9 mouse cellular contexts compared by ENCODE assay signal in the genomic region with DNA sequence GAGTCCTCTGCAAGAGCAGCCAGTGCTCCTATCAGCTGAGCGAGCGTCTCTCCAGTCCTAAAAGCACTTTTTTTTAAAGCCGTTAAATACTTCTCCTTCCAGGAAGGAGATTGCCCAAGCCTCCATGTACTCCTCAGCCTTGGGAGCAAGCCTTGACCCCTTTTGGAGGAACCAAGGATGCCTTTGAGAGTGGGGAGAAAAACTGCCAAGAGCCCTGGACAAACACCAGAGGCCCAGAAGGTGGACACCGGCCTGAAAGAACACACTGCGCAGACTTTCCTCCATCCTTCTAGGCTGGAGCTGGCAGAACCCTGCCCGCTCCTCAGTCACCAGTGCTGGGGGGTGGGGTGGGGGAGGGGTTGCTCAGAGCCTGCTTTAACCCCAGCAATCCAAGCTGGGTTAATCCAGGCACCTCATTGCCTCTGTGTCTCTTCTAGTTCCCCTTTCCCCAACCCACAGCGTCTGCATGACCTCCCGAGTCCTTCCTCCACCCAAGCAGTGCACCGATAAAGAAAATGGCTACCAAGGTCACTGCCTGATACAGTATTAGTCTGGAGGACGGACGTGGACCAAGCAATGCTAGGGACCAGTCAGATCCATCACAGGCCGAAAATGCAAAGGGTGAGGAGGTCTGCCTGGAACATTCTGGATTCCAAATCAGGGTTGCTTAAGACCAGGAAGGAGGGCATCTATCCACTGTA. TPM values are rescaled to one million over a fixed set of nuclear protein-coding genes. Genes with fewer than 3 reads are reported as not detected.
DNase-seq lines count a peak whose midpoint lies in the region; ATAC-seq lines count a peak whose summit lies in the region.
"Had no signal": no experiment of that assay in that cellular context is flagged by ENCODE, and none has a peak within 500 bp of the region (broad histone marks: within the 10 kb centered on the region; RNA-seq: fewer than 3 reads in every experiment).

No protein-coding gene starts in this region.

- WGBS in heart, embryonic 16.5 days: 70% methylated on average over 12 of the region's 12 CpGs

- peaks cover 21% of the 10 kb centered on the region for H3K4me1 ChIP-seq in heart, embryonic 16.5 days (ENCODE audit: control insufficient read depth, insufficient read depth, low read length)

- 0 out of 2 replicates have a peak overlapping the region, but pooled peaks have one; percentile 20 for H3K9ac ChIP-seq in heart, embryonic 16.5 days (ENCODE audit: low read length)

- no peaks in the 10 kb centered on the region for H3K9me3 ChIP-seq in heart, embryonic 16.5 days (replicated peaks; ENCODE audit: control insufficient read depth, low read length)
- H3K9me3 ChIP-seq: forebrain, embryonic 10.5 days had no signal

- H3K4me3 ChIP-seq in heart, embryonic 16.5 days (ENCODE audit: low read length): no peak overlapping the region
- H3K4me3 ChIP-seq: forebrain, embryonic 10.5 days had no signal

- H3K4me2 ChIP-seq in heart, embryonic 16.5 days (ENCODE audit: low read depth, low read length): no peak overlapping the region

- ATAC-seq in heart, embryonic 16.5 days (replicated peaks; ENCODE audit: extremely low read depth, insufficient read depth, low FRiP score): no peak; the same call in 1 of the 2 replicates
- ATAC-seq in neutrophil, adult 5-6 weeks (ENCODE audit: extremely low read depth, insufficient number of reproducible peaks, low FRiP score, poor library complexity, severe bottlenecking): peak; percentile 49
- ATAC-seq in activated CD4-positive, CD25-positive, alpha-beta regulatory T cell, adult 4 months: no peak

- peak overlapping the region; percentile 64 for H3K27ac ChIP-seq in heart, embryonic 16.5 days (ENCODE audit: low read length)
- H3K27ac ChIP-seq: forebrain, embryonic 10.5 days had no signal

- peak; percentile 75 for DNase-seq in ovary, adult 18-20 months (ENCODE audit: low spot score)
- no peak for DNase-seq in ovary, postnatal 14 days (ENCODE audit: low spot score)
- peak; percentile 62 to 67 for DNase-seq in cerebellum, adult 18-20 months
- no peak for DNase-seq in spleen, postnatal 4 days (ENCODE audit: low spot score in 2 of 2)
- no peak for DNase-seq in embryo, embryonic 9.5 days (ENCODE audit: extremely low spot score)

- H3K36me3 ChIP-seq in heart, embryonic 16.5 days (ENCODE audit: control insufficient read depth, insufficient read depth): peaks cover 7% of the 10 kb centered on the region; the same call in 1 of the 2 replicates

- no peaks in the 10 kb centered on the region for H3K27me3 ChIP-seq in heart, embryonic 16.5 days (ENCODE audit: control insufficient read depth, insufficient read depth, low read length)

RNA-seq across cellular contexts. Expression of a gene that starts 8.6 kb away (rescaled TPM):
- polyA plus RNA-seq in heart, embryonic 16.5 days (2015; fragmentation: Nextera tagmentation; extraction: Ambion mirVana): 4.9 and 6.2 TPM in 2 replicates
- total RNA-seq in neutrophil, adult 5-6 weeks (2017): 15.6 and 16.6 TPM in 2 replicates
- 1 to 10 TPM; 3.3 to 3.4 TPM for polyA plus RNA-seq in activated CD4-positive, CD25-positive, alpha-beta regulatory T cell, adult 4 months (2017; shearing (Covaris generic))

RNA-seq across cellular contexts. Expression of a gene that starts 29.3 kb away (rescaled TPM):
- 0.21 TPM in 1 of 2 replicates, not detected in the other for polyA plus RNA-seq in heart, embryonic 16.5 days (2015; fragmentation: Nextera tagmentation; extraction: Ambion mirVana)
- total RNA-seq in neutrophil, adult 5-6 weeks (2017): 6.5 TPM in 1 of 2 replicates, not detected in the other
- polyA plus RNA-seq in activated CD4-positive, CD25-positive, alpha-beta regulatory T cell, adult 4 months (2017; shearing (Covaris generic)): not detected

RNA-seq across cellular contexts. Expression of a gene that starts 32.4 kb away (rescaled TPM):
- 1.3 TPM in 2 replicates for polyA plus RNA-seq in heart, embryonic 16.5 days (2015; fragmentation: Nextera tagmentation; extraction: Ambion mirVana)
- total RNA-seq in neutrophil, adult 5-6 weeks (2017): 0.23 and 0.25 TPM in 2 replicates
- not detected for polyA plus RNA-seq in activated CD4-positive, CD25-positive, alpha-beta regulatory T cell, adult 4 months (2017; shearing (Covaris generic))
- polyA plus RNA-seq: forebrain, embryonic 10.5 days had no signal

RNA-seq across cellular contexts. Expression of a gene that starts 37.6 kb away (rescaled TPM):
- polyA plus RNA-seq in heart, embryonic 16.5 days (2015; fragmentation: Nextera tagmentation; extraction: Ambion mirVana): 1.1 and 1.7 TPM in 2 replicates
- total RNA-seq in neutrophil, adult 5-6 weeks (2017): not detected in 2 replicates
- under 1 TPM in 1 of 2 experiments, not detected in 1; 0.19 TPM for polyA plus RNA-seq in activated CD4-positive, CD25-positive, alpha-beta regulatory T cell, adult 4 months (2017; shearing (Covaris generic))

RNA-seq across cellular contexts. Expression of a gene that starts 50.2 kb away (rescaled TPM):
- 46.9 and 49.7 TPM in 2 replicates for polyA plus RNA-seq in heart, embryonic 16.5 days (2015; fragmentation: Nextera tagmentation; extraction: Ambion mirVana)
- 0.12 TPM in 1 of 2 replicates, not detected in the other for total RNA-seq in neutrophil, adult 5-6 weeks (2017)
- polyA plus RNA-seq in activated CD4-positive, CD25-positive, alpha-beta regulatory T cell, adult 4 months (2017; shearing (Covaris generic)): under 1 TPM in 1 of 2 experiments, not detected in 1; 0.29 TPM

Comparison
In these comparisons a context has a peak if more than half of its experiments do, and no peak if none do; other contexts are left out.
1. DNase-seq: peak in ovary, adult 18-20 months (single experiment) and cerebellum, adult 18-20 months (2 of 2); none in ovary, postnatal 14 days (single experiment), spleen, postnatal 4 days (0 of 2) and embryo, embryonic 9.5 days (single experiment).